Mouse (Mus musculus) liver, adult 2 months (tissue): Measurements from ENCODE around the gene Rgr. TPM values are rescaled to one million over a fixed set of nuclear protein-coding genes. Genes with fewer than 3 reads are reported as not detected.

ENCODE experiments used
- DNase-seq: peaks from one replicate; pipeline ENCODE4 v3.0.0-alpha.2; 2011; ENCODE audit warnings: low read depth, low spot score; ENCODE audit errors: extremely low read depth
- H3K27ac ChIP-seq: fragments of 200-500 bp; replicated peaks from 2 replicates; pipeline ENCODE4 v1.5.1; 2012; ENCODE audit warnings: low read depth, mild to moderate bottlenecking, control low read depth, inconsistent platforms, low read length; ENCODE audit not compliant: insufficient read depth
- H3K27me3 ChIP-seq: fragments of 200-500 bp; 2 replicates; pipeline ENCODE4 v1.6.1; 2012; ENCODE audit warnings: mild to moderate bottlenecking, moderate library complexity, low read length, inconsistent platforms; ENCODE audit not compliant: control insufficient read depth, insufficient read depth
- H3K36me3 ChIP-seq: fragments of 200-500 bp; 2 replicates; pipeline ENCODE4 v1.6.1; 2012; ENCODE audit warnings: low read length, inconsistent platforms; ENCODE audit not compliant: control insufficient read depth, insufficient read depth
- H3K4me1 ChIP-seq: fragments of 200-500 bp; 2 replicates; pipeline ENCODE4 v1.6.1; 2011; ENCODE audit warnings: low read length; ENCODE audit not compliant: control insufficient read depth, insufficient read depth
- H3K4me3 ChIP-seq: fragments of 200-500 bp; 2 replicates; pipeline ENCODE4 v1.5.1; 2011; ENCODE audit warnings: low read depth, mild to moderate bottlenecking, control low read depth, low read length, moderate library complexity; ENCODE audit not compliant: insufficient read depth
- H3K79me2 ChIP-seq: fragments of 200-500 bp; 2 replicates; pipeline ENCODE4 v1.6.1; 2012; ENCODE audit warnings: inconsistent platforms, mild to moderate bottlenecking, low read length, moderate library complexity; ENCODE audit not compliant: control insufficient read depth, insufficient read depth
- H3K9ac ChIP-seq: fragments of 200-500 bp; 2 replicates; pipeline ENCODE4 v1.6.1; 2012; ENCODE audit warnings: low read depth, mild to moderate bottlenecking, control low read depth, inconsistent platforms, low read length
- CTCF ChIP-seq: fragments of 200-500 bp; IDR thresholded peaks from 2 replicates; pipeline ENCODE4 v1.5.1; 2011; ENCODE audit warnings: low read depth, low read length, control low read depth
- POLR2A ChIP-seq: fragments of 200-500 bp; IDR thresholded peaks from 2 replicates; pipeline ENCODE4 v1.6.1; 2011; ENCODE audit warnings: low read length, control low read depth; ENCODE audit not compliant: insufficient read depth; ENCODE audit errors: extremely low read depth
- WGBS: fragments of 180-500 bp; shearing (Covaris S2); methylation state at CpG from one replicate; pipeline ENCODE4 v1.1.7; 2018; 5-methylcytosine and 5-hydroxymethylcytosine counted together
- polyA plus RNA-seq: library from polyadenylated mRNA; depleted of rRNA; stranded (reverse); fragments of >200 nt; gene quantifications from 2 replicates; pipeline ENCODE4 v1.2.3, GENCODE M21; 2012
- total RNA-seq: library from RNA; depleted of rRNA; stranded (reverse); fragments of >200 nt; gene quantifications from 2 replicates; pipeline ENCODE4 v1.2.3, GENCODE M21; 2014

Gene Rgr
- total and polyA plus RNA-seq, 2 experiments: 0.01 TPM; not detected in 1

GRCm38 (mm10) chr14:37068516-37068915 lies 19.8 kb upstream of the Rgr start:
- no peaks in the 10 kb centered on the region for H3K4me1 ChIP-seq
- peaks cover under 1% of the 10 kb centered on the region; the same call in 1 of the 2 replicates for H3K36me3 ChIP-seq
- H3K4me3 ChIP-seq: no peak overlapping the region
- TF ChIP-seq POLR2A (no peak), CTCF (no peak)
- WGBS: 19% methylated on average over 9 of the region's 9 CpGs
- H3K9ac ChIP-seq: no peak overlapping the region
- no peaks in the 10 kb centered on the region for H3K79me2 ChIP-seq
- DNase-seq: no peak
- H3K27ac ChIP-seq: no peak overlapping the region
- H3K27me3 ChIP-seq: no peaks in the 10 kb centered on the region

- no peak for DNase-seq
- TF ChIP-seq POLR2A (no peak), CTCF (no peak)
- no peak within 1 kb of the TSS for H3K9ac ChIP-seq
- no peak within 1 kb of the TSS for H3K4me3 ChIP-seq
- H3K27ac ChIP-seq: no peak within 1 kb of the TSS
- peaks cover 9% of the 10 kb centered on the region for H3K36me3 ChIP-seq
- no peaks in the 10 kb centered on the region for H3K4me1 ChIP-seq
- no peaks in the 10 kb centered on the region for H3K27me3 ChIP-seq
- 75% methylated on average over 5 of the region's 5 CpGs for WGBS
- H3K79me2 ChIP-seq: no peaks in the 10 kb centered on the region
Observed at GRCm38 (mm10) chr14:37067629-37068028, 18.9 kb upstream of the Rgr start, which contains the start of gene Lrit2. Lrit2 (plus strand) TSS chr14:37067929.

- H3K36me3 ChIP-seq: peaks cover 10% of the 10 kb centered on the region
- no peaks in the 10 kb centered on the region for H3K79me2 ChIP-seq
- no peaks in the 10 kb centered on the region for H3K4me1 ChIP-seq
- WGBS: 47% methylated on average over 2 of the region's 2 CpGs
- no peak overlapping the region for H3K9ac ChIP-seq
- TF ChIP-seq CTCF (no peak), POLR2A (no peak)
- DNase-seq: no peak
- no peaks in the 10 kb centered on the region for H3K27me3 ChIP-seq
- no peak overlapping the region for H3K27ac ChIP-seq
- H3K4me3 ChIP-seq: no peak overlapping the region
Observed at GRCm38 (mm10) chr14:37066636-37067035, 17.9 kb upstream of the Rgr start.

- peaks cover 20% of the 10 kb centered on the region for H3K36me3 ChIP-seq
- H3K79me2 ChIP-seq: no peaks in the 10 kb centered on the region
- no peaks in the 10 kb centered on the region for H3K4me1 ChIP-seq
- no peak for DNase-seq
- H3K9ac ChIP-seq: no peak overlapping the region
- no peak overlapping the region for H3K4me3 ChIP-seq
- WGBS: 45% methylated on average over 2 of the region's 2 CpGs
- H3K27ac ChIP-seq: no peak overlapping the region
- TF ChIP-seq CTCF (no peak), POLR2A (no peak)
- H3K27me3 ChIP-seq: no peaks in the 10 kb centered on the region
Observed at GRCm38 (mm10) chr14:37064849-37065248, 16.1 kb upstream of the Rgr start.

- H3K4me3 ChIP-seq: no peak overlapping the region
- TF ChIP-seq CTCF (no peak), POLR2A (no peak)
- no peaks in the 10 kb centered on the region for H3K36me3 ChIP-seq
- H3K27ac ChIP-seq: no peak overlapping the region
- 59% methylated on average over 5 of the region's 5 CpGs for WGBS
- no peaks in the 10 kb centered on the region for H3K79me2 ChIP-seq
- H3K27me3 ChIP-seq: no peaks in the 10 kb centered on the region
- DNase-seq: no peak
- no peaks in the 10 kb centered on the region for H3K4me1 ChIP-seq
- no peak overlapping the region for H3K9ac ChIP-seq
Observed at GRCm38 (mm10) chr14:37034432-37034831, 14.3 kb downstream of the Rgr start.

- no peak overlapping the region for H3K27ac ChIP-seq
- DNase-seq: peak; percentile 42
- 14% methylated on average over 7 of the region's 7 CpGs for whole genome bisulfite sequencing
- no peaks in the 10 kb centered on the region for H3K36me3 ChIP-seq
- H3K27me3 ChIP-seq: no peaks in the 10 kb centered on the region
- TF ChIP-seq CTCF: peak; percentile 92
- no peak for TF ChIP-seq POLR2A
- H3K79me2 ChIP-seq: no peaks in the 10 kb centered on the region
- peaks cover 2% of the 10 kb centered on the region; the same call in 1 of the 2 replicates for H3K4me1 ChIP-seq
- H3K4me3 ChIP-seq: no peak overlapping the region
- H3K9ac ChIP-seq: no peak overlapping the region
Observed at GRCm38 (mm10) chr14:37033241-37033640, 15.5 kb downstream of the Rgr start.
